Mouse (Mus musculus) olfactory bulb, adult 2 months (tissue): ENCODE measurements around the gene Prpf31.

Experiments
- CTCF ChIP-seq: fragments of 200-500 bp; IDR thresholded peaks from 2 replicates; pipeline ENCODE4 v1.5.1; 2012; ENCODE audit warnings: low read depth, mild to moderate bottlenecking, low read length, moderate library complexity; ENCODE audit not compliant: insufficient read depth
- POLR2A ChIP-seq: fragments of 200-500 bp; IDR thresholded peaks from 2 replicates; pipeline ENCODE4 v1.6.1; 2012; ENCODE audit warnings: mild to moderate bottlenecking, low read depth, low read length, moderate library complexity; ENCODE audit not compliant: insufficient read depth

DNA sequence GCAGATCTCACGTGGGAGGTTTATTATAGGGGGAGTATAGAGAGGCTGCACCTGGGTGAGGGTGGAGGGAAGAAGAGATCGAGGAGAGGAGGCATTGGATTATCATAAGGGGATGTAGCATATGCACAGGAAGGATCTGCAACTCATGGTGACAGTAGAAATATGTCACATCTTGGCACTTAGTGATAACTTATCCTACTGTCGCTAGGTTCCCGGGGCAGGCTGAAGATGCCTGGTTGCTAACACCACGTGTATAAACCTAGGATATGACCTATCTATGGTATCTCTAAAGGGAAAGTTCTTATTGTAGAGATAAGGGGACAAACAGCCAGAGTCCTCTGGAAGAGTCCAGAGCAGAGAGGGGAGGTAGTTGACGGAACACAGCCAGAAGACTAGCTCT is 44.0 kb upstream of the Prpf31 start:
- TF ChIP-seq CTCF (no peak), POLR2A (no peak)
